Mouse (Mus musculus): ENCODE data around the gene Spata13. TPM values are rescaled to one million over a fixed set of nuclear protein-coding genes. Genes with fewer than 3 reads are reported as not detected.

The Spata13 gene
- polyA plus RNA-seq, 1 experiment from 2014 or later = 0.43 TPM

DNA sequence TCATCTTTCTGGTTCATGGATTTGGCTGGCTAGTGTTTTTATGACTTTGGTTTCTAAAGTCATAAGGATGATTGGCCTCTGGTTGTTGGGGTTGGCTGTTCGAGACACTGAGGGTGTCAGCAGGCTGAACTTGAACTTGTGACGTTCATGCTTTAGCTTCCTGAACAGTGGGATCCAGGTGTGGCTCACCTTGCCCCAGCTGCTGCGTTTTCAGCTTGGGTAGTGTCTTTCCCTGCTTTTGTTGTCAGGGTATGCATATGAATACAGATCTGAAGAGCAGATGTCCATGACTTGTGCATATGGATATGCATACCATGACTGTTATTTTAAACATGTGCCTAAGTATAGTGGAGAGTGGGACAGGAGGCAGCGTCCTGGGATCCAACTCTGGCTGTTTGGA lies 19.4 kb downstream of the Spata13 start:
- Histone ChIP-seq H3K27ac (no peak overlapping the region), H3K79me2 (ENCODE audit: inconsistent target) (no peaks in the 10 kb centered on the region), H3K4me3 (ENCODE audit: inconsistent target) (no peak overlapping the region), H3K36me3 (ENCODE audit: inconsistent target) (no peaks in the 10 kb centered on the region)
- 90% methylated on average over 4 of the region's 4 CpGs for WGBS (ENCODE audit: missing documents)

DNA sequence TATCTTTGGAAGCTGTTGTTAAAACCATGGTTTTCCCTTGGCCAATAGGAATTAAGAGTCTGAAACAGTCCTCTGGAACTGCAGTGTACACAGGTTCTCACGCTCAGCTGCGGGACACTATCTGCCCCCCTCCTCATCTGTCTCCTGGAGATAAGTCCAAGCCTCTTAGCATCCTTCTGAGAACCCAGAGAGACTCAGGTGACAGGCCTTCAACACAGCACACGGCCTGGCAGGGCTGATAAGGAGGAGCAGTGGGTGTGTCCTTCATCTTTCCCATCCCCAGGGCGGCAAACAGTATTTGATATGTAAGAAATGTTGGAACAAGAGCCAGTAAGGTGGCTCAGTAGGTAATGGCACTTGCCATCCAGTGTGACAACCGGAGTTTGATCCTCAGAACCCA lies 20.2 kb downstream of the Spata13 start:
- no peaks in the 10 kb centered on the region for H3K36me3 ChIP-seq (ENCODE audit: inconsistent target)
- H3K27ac ChIP-seq = no peak overlapping the region
- WGBS (ENCODE audit: missing documents) = 91% methylated on average over 4 of the region's 5 CpGs
- no peaks in the 10 kb centered on the region for H3K79me2 ChIP-seq (ENCODE audit: inconsistent target)
- H3K4me3 ChIP-seq (ENCODE audit: inconsistent target) = no peak overlapping the region

DNA sequence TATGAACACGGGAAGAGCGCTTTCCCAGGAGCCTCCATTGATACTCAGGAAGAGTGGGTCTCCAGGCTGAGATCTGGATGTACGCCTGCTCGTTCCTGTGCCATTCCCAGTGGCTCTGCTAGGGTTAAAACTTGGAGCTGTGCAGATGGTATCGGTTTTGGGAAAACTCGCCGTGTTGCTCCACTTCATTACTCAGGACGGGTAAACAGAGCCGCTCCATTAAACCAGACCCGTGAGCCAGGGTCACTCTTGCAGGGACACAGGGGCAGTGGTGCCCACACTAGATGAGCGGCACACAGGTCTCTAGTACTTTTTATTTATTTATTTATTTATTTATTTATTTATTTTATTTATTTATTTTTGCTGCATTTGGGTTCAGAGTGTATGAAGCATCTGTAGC lies 20.9 kb downstream of the Spata13 start:
- 96% methylated on average over 9 of the region's 11 CpGs for WGBS (ENCODE audit: missing documents)
- no peak overlapping the region for H3K4me3 ChIP-seq (ENCODE audit: inconsistent target)
- no peaks in the 10 kb centered on the region for H3K36me3 ChIP-seq (ENCODE audit: inconsistent target)
- H3K27ac ChIP-seq = no peak overlapping the region
- H3K79me2 ChIP-seq (ENCODE audit: inconsistent target) = no peaks in the 10 kb centered on the region

GRCm38 (mm10) chr14:60655941-60656700 lies 22.3 kb downstream of the Spata13 start:
- no peaks in the 10 kb centered on the region for H3K79me2 ChIP-seq (ENCODE audit: inconsistent target)
- WGBS (ENCODE audit: missing documents) = 93% methylated on average over 15 of the region's 15 CpGs
- H3K36me3 ChIP-seq (ENCODE audit: inconsistent target) = no peaks in the 10 kb centered on the region
- no peak overlapping the region for H3K27ac ChIP-seq
- H3K4me3 ChIP-seq (ENCODE audit: inconsistent target) = no peak overlapping the region

GRCm38 (mm10) chr14:60656701-60657085 lies 22.9 kb downstream of the Spata13 start:
- 93% methylated on average over 11 of the region's 11 CpGs for WGBS (ENCODE audit: missing documents)
- no peak overlapping the region for H3K27ac ChIP-seq
- no peaks in the 10 kb centered on the region for H3K36me3 ChIP-seq (ENCODE audit: inconsistent target)
- no peak overlapping the region for H3K4me3 ChIP-seq (ENCODE audit: inconsistent target)
- H3K79me2 ChIP-seq (ENCODE audit: inconsistent target) = no peaks in the 10 kb centered on the region

- H3K79me2 ChIP-seq (ENCODE audit: inconsistent target) = no peaks in the 10 kb centered on the region
- no peaks in the 10 kb centered on the region for H3K36me3 ChIP-seq (ENCODE audit: inconsistent target)
- no peak overlapping the region for H3K4me3 ChIP-seq (ENCODE audit: inconsistent target)
- H3K27ac ChIP-seq = no peak overlapping the region
- 86% methylated on average over 2 of the region's 2 CpGs for WGBS (ENCODE audit: missing documents)
Measured at GRCm38 (mm10) chr14:60657891-60658290, 24.1 kb downstream of the Spata13 start.

DNA sequence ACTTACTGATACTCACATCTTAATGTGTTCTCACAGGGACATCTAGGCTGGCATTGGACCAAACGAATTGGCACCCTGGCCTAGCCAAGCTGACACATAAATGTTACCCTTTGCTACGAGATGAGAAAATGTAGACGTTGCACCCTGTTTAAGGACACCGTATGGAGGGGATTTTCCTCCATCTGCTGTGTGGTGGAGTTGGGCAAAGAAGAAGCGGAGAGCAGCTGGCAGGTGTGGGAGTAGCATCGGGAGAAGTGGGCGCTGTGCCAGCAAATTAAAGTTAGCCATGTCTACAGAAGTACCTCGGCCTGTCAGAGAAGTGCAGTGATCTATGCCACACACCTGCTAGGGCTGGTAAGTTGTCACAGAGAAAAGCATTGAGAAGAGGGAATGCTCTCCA lies 25.7 kb downstream of the Spata13 start:
- WGBS (ENCODE audit: missing documents) = 93% methylated on average over 8 of the region's 8 CpGs
- Histone ChIP-seq H3K79me2 (ENCODE audit: inconsistent target) (no peaks in the 10 kb centered on the region), H3K4me3 (ENCODE audit: inconsistent target) (no peak overlapping the region), H3K27ac (no peak overlapping the region), H3K36me3 (ENCODE audit: inconsistent target) (no peaks in the 10 kb centered on the region)

DNA sequence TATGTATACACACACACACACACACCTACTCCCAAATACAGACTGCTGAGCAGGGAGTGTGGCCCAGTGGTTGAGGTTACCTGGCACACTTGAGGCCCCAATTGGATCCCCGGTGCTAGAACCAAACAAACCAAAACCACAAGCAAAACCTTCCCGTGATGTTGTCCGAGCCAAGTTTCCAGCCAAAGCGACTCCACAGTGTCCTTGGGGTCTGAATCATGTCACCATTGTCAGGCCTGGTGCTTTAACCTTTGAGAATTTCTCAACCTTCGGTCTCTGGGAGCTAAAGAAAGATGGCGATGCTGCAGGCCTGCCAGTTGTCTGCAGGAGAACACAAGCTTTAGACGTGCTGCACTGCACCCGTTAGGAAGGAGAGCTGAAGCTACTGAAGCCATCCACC lies 26.8 kb downstream of the Spata13 start:
- WGBS (ENCODE audit: missing documents) = 95% methylated on average over 8 of the region's 8 CpGs

DNA sequence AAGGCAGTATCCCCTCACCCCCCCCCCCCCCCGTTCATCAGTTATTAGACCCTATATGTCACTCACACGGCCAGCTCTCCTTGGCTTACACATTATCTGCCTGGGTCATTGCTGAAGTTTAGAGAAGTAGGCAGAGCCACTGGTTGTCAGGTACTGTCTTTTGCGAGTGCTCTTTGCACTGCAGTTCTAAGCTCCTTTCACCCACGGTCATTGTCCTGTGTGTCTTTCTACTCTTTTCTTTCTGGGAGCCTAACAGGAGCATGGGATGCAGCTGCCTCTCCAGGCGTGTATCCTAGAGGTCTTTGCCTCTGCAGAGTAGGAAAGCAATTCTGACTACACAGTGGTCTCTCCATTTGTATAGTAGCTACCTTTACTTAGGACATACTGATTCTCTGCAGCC lies 27.5 kb downstream of the Spata13 start:
- Histone ChIP-seq H3K79me2 (ENCODE audit: inconsistent target) (no peaks in the 10 kb centered on the region), H3K27ac (no peak overlapping the region), H3K4me3 (ENCODE audit: inconsistent target) (no peak overlapping the region), H3K36me3 (ENCODE audit: inconsistent target) (no peaks in the 10 kb centered on the region)
- 96% methylated on average over 4 of the region's 5 CpGs for WGBS (ENCODE audit: missing documents)

More for the DNA sequence above, 26.8 kb downstream of the Spata13 start:
- no peak overlapping the region for H3K4me3 ChIP-seq (ENCODE audit: inconsistent target)
- no peak overlapping the region for H3K27ac ChIP-seq
- H3K36me3 ChIP-seq (ENCODE audit: inconsistent target) = no peaks in the 10 kb centered on the region
- no peaks in the 10 kb centered on the region for H3K79me2 ChIP-seq (ENCODE audit: inconsistent target)

GRCm38 (mm10) chr14:60663309-60663940 lies 29.6 kb downstream of the Spata13 start:
- H3K27ac ChIP-seq = no peak overlapping the region
- 89% methylated on average over 11 of the region's 11 CpGs for WGBS (ENCODE audit: missing documents)

DNA sequence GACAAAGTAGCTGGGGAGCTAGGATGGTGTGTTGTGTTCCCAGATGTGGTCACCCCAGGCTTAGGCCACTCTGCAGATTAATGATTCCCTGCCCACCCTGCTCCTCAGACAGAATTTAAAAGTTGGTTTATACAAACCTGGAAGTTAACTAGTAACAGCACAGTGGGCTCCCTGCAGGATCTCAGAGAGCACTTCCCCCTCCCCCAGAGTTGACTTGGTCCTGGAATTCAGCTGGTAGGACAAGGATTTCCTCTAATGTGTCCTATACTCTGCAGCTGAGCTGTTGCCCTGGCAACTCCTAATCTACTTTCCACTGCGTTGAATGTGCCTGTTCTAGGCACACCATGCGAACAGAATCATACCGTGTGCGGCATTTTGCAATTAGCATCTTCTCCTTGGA lies 30.8 kb downstream of the Spata13 start:
- Histone ChIP-seq H3K36me3 (ENCODE audit: inconsistent target) (no peaks in the 10 kb centered on the region), H3K79me2 (ENCODE audit: inconsistent target) (no peaks in the 10 kb centered on the region), H3K4me3 (ENCODE audit: inconsistent target) (no peak overlapping the region), H3K27ac (no peak overlapping the region)
- WGBS (ENCODE audit: missing documents) = 93% methylated on average over 4 of the region's 4 CpGs

More at GRCm38 (mm10) chr14:60663309-60663940, 29.6 kb downstream of the Spata13 start:
- H3K4me3 ChIP-seq (ENCODE audit: inconsistent target) = no peak overlapping the region
- H3K79me2 ChIP-seq (ENCODE audit: inconsistent target) = no peaks in the 10 kb centered on the region
- H3K36me3 ChIP-seq (ENCODE audit: inconsistent target) = no peaks in the 10 kb centered on the region

DNA sequence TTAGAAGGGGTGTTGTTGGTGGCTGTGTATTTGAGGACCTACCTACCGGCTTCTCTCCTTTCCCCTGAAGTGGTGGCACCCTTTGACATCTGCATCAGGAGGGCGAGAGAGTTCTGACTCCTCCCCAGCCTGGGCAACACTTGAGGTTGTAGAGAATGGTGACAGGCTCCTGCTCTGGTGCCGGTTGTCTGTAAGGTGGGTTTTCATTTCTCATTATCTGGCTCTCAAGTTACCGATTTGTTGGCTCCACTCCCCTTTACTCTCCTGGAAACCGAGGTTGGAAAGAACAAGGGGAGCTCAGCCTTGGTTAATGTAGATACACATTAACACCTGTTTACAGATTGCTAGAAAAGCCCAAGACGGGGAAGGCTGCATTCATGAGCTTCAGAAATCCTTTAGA lies 31.5 kb downstream of the Spata13 start:
- no peaks in the 10 kb centered on the region for H3K36me3 ChIP-seq (ENCODE audit: inconsistent target)
- WGBS (ENCODE audit: missing documents) = 85% methylated on average over 6 of the region's 6 CpGs
- H3K79me2 ChIP-seq (ENCODE audit: inconsistent target) = no peaks in the 10 kb centered on the region
- no peak overlapping the region for H3K27ac ChIP-seq
- no peak overlapping the region for H3K4me3 ChIP-seq (ENCODE audit: inconsistent target)

DNA sequence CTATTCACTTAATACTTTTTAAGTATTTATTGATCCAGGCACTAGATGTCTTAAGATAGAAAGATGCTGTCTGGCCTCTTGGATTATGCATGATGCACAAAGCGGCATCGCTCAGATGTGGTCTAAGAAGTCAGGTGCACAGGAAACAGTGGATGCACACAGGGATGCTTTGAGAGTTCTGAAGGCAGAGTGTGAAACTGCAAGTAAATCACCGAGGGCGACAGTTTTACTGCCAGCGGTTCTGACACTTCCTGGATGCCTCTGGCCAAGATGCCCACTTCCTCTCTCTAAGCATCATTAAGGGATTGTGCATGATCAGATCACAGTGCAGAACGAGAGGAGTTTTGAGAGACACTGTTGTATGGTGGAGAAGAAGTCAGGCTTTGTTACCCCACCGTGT lies 32.5 kb downstream of the Spata13 start:
- H3K36me3 ChIP-seq (ENCODE audit: inconsistent target) = no peaks in the 10 kb centered on the region
- H3K79me2 ChIP-seq (ENCODE audit: inconsistent target) = no peaks in the 10 kb centered on the region
- no peak overlapping the region for H3K4me3 ChIP-seq (ENCODE audit: inconsistent target)
- WGBS (ENCODE audit: missing documents) = 5% methylated on average over 7 of the region's 7 CpGs
- no peak overlapping the region for H3K27ac ChIP-seq

DNA sequence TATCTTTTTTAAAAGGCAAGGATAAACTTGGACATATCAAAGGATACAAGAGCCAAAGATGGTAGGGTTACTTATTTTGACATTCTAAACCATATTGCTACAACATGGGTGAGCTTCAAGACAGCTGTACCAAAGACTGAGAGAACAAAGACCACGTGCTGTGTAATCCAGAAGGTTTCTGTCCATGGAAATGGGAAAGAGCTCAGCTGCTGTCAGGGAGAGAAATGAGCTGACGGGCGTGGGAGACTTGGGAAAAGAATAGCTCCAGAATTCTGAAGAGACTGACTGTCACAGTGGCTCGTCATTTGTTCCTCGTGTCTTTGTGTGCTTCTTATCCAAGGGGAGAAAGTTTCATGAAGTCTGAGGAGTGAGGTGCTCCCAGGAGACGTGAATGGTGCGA lies 36.4 kb downstream of the Spata13 start:
- H3K79me2 ChIP-seq (ENCODE audit: inconsistent target) = no peaks in the 10 kb centered on the region
- no peak overlapping the region for H3K4me3 ChIP-seq (ENCODE audit: inconsistent target)
- WGBS (ENCODE audit: missing documents) = 91% methylated on average over 7 of the region's 7 CpGs
- no peaks in the 10 kb centered on the region for H3K36me3 ChIP-seq (ENCODE audit: inconsistent target)
- H3K27ac ChIP-seq = no peak overlapping the region

GRCm38 (mm10) chr14:60671504-60671903 lies 37.7 kb downstream of the Spata13 start:
- 100% methylated on average over 2 of the region's 2 CpGs for WGBS (ENCODE audit: missing documents)
- no peak overlapping the region for H3K4me3 ChIP-seq (ENCODE audit: inconsistent target)
- no peak overlapping the region for H3K27ac ChIP-seq
- H3K79me2 ChIP-seq (ENCODE audit: inconsistent target) = no peaks in the 10 kb centered on the region
- no peaks in the 10 kb centered on the region for H3K36me3 ChIP-seq (ENCODE audit: inconsistent target)
